Mouse (Mus musculus) adrenal gland, adult (tissue): ENCODE measurements at regions not wholly inside any gene's neighbourhood (a gene's known extent, or its start where the extent isn't known, plus 50 kb on each side); places are given as distances from the start of the nearest gene placed in this dataset.

Experiments
- DNase-seq, 2 experiments: peaks; one replicate each; pipeline ENCODE4 v3.0.0; 2022 to 2023; ENCODE audit warnings: low spot score in 1 of 2; ENCODE audit not compliant: inconsistent age in 2 of 2

DNA sequence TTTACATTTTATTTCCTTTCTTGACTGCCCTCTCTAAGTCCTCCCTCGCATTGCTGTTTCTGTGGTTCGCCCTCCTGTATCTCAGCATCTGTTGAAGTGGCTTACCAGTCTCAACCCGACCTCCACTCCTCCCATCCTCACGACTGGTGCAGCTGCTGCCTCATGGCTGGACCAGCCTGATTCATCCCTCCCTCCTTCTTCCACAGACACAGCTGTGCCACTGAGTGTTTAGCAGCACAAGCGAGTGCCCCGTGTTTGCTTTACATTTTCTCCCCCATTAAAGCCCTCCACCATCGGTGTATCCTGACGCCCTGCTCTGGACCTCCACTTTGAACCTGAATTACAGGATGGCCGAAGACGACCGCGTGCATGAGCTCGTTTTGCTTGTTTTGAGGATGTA is 80.0 kb upstream of the Rbms3 start:
- DNase-seq = no peak

DNA sequence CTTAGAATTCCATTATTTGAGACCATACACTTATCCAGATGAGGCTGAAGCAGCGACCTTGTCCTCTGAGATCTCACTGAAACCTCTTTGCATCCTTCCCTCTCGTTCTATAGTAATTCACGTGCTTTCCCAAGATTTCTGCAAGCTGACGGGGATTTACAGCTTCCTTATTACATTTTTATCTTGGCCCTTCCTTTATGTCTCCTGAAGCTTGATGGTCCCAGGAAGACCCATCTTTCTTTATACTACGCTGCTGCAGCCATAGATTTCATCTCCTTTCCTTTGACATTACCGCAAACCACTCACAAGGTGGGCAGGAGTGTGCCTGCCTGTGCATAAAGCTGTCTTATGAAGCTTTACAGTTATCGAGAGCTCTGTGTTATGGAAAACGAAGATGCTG is 63.3 kb upstream of the Rbms3 start:
- no peak for DNase-seq

GRCm38 (mm10) chr9:117692486-117692885 is 62.8 kb upstream of the Rbms3 start:
- peak; percentile 15 to 27 for DNase-seq

GRCm38 (mm10) chr9:117689946-117690345 is 60.2 kb upstream of the Rbms3 start:
- no peak for DNase-seq
